Mouse (Mus musculus) c-Kit-negative CD71-positive TER-119-positive erythroid progenitor cells, embryonic 14.5 days (primary cell): ENCODE results near the gene Gphb5.
"Not testable (repeated sequence)": the region's sequence is repeated elsewhere in the genome, so short reads cannot be mapped to it uniquely, and the experiment has no call there.

Source experiments
- DNase-seq: peaks from one replicate; pipeline ENCODE4 v3.0.0-alpha.2; 2013; ENCODE audit warnings: low read depth, low spot score

Gphb5 gene

DNA sequence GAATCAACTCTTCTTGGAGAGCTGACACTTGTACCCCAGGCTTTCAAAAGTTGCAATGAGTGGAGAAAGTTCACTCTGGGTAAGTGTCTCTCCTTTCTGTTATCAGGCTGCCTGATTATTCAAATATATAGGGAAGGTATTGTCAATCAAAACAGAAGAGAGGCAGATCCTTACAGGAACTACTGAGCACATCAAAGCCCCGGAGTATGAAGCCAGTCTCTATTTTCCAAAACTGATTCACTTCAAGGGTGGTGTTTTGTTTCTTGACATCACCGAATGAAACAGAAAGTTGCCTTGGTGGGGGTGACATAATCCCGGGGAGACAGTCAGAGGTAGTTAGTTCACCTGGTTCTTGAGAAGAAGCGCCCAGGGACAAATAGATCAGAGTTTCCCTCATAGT is at the start of gene Gphb5:
Gphb5 (minus strand) TSS at position 101 of the 400 bp plus-strand sequence.
- DNase-seq, result no peak

DNA sequence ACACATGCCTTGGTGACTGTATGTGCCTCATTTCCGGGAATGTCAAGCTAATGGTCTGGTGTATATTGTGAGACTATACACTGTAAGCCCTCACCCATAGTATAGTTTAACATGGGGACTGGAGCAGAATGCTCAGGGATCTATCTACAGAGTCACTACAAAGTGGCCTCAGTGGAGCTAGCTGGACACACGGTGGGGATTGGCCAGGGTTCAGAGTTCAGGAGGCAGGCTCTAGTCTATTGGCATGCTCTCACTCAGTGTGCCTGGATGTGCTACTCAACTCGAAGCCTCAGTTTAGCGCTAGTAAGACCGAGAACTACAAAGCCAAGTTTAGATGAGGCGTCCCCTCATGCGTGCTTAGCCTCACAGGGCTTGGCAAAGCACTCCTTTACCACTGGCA is 49.6 kb upstream of the Gphb5 start:
- no peak for DNase-seq

DNA sequence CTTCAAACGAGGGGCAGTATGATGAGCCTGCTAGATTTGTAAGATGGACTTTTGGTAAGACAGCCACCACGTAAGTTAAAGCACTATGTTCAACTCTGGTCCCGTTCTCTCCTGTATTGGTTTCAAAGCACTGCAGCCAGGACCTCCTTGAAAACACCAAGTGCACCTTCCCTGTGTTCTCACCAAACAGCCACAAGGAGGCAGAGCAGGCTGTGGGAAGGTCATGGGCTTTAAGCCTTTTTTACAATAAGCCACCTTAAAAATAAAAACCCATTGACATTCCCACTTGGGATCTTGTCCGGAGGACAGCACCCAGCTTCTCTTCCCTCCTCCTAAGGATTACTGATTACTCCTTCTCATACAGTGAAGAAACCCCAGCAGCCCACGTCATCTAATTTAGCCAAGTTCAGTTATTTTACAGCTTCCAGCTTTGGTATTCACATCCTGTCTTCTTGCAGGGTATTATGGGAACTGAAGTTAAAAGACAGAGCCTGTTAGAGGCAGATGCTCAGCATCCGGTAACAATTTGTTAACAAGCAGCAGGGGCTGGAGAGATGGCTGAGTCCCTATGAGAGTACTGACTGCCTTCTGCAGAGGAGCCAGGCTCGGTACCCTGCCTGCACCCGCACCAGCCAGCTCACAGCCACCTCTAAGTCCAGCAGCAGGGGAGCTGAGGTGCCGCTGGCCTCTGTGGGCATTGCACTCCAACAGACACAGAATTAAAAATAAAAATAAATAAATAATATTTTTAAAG is 47.6 kb upstream of the Gphb5 start:
- DNase-seq, result no peak

DNA sequence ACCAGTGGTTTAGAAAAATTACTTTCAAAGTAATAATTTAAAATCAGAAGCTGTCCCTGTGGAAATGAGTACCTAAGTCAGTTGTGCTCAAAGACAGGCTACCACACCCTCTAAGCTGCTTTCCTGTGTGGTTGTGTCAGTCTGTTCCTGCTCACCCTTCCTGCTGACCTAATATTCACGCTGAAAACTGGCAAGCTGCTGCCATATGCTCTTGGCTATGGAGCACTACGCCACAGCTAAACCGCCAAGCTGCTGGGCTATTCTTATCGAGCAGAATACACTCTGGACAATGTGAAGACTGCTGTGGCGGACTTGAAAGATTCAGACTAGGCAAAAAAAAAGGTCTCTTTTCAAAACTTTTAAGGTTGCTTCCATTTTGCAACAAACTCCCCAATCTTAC is 44.0 kb upstream of the Gphb5 start:
- DNase-seq, result no peak

DNA sequence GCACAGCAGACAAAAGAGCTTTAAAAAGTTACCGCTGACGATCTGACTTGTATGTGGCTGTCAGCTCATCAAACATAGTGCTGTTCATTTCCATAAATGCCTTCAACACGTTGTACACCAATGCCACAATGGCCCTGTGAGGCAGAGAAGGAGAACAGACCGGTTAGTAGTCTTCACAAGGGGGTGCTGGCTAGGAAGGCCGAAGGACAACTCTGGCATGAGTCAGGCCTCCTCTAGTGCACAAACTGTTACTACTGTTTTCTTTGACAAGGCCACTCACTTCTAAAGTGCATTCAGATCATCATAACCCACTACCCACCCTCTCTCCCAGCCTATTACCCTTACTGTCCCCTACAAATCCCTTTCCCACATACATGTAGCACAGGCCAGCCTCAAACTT is 43.1 kb upstream of the Gphb5 start:
- no peak for DNase-seq

DNA sequence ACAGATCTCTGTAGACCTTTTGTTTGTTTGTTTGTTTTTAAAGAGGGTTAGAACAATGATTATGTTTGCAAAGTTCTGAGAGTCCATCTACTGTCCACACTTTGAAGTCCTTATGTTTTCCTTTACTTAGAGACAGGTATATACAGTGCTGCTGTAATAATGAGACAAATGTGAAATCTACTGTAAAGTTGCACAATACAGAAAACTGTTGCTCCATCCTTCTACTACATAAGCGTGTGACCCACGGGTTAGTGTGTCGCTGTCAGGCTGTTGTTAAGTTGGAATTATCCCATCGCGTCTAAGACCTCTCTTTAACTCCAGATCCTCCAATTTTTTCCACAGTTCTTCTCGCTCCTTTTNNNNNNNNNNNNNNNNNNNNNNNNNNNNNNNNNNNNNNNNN is 36.9 kb upstream of the Gphb5 start:
- DNase-seq, result no peak

DNA sequence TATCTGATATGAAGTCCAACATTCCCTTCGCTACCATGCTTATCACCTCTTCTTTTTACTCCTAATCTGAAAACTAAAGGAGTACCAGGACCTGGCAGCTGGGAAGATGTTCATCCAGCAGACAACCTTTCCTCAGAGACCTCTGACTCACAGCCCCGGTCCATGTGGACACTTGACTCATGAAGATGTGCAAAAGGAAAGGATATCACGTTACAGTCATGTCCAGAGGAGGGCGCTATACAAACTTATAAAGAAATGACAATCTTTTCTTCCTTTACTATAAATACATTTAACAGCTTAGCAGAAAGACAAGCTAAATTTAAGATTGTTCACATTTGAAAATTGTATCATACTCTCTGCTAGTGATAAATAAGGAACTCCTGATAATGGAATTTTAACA is 36.4 kb upstream of the Gphb5 start:
- DNase-seq, result no peak

DNA sequence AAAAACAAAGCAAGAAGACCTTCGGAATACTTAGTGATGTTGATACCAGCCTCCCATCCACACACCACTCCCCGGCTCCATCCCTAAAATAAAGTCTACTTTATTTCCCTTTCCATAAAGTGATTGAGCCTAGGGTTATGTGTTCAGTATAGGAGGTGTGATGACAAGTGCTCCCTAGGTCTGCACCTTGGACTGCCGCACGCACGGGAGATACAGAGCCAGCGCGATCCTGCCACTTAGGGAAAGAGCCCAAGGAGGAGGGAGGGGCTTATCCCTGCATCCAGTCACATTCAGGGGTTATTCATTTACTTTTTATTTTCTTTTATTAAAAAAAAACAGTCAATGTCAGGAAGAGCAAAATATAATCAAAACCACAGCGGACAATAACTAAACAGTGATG is 34.0 kb upstream of the Gphb5 start:
- DNase-seq, result no peak

DNA sequence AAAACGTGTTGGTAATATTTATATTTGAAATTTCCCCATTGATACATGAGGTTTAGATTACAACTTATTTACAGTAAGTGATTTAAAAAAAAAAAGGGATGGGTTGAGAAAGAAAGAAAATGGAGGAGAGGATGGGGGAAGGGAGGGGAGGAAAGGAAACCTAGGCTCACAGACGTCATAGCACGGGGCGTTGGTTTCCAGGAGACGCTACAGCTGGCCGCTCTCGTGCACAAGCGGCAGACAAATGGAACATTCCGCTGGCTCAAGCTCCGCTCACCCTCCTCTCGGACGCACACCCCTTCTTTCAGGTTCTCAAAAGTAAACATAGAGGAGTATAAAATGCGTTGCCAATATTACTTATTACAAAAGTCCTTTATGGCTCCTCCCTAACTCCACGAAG is 33.4 kb upstream of the Gphb5 start:
- no peak for DNase-seq

DNA sequence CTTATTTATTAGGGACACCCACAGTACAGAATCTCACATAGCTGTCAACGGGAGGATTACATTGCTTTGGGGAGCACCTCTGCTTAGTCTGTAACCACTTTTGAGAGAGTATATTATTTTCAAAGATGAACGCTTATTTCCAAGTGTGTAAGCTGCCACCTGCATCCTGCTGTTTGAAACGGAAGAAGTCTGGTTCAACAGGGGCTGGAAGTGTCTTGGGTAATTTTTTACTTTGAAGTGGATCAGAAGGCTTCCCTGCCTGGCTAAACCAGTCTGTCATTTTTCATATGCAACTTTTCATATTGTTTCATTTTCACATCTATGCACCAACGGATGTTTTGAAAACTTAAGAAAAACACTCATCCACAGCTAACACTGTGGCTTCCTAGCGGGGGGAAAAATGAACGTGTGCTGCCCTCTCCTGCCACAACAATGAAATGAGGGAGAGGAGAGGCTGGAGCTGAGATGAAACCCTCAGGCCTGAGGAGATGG is 32.9 kb upstream of the Gphb5 start:
- DNase-seq, result no peak

DNA sequence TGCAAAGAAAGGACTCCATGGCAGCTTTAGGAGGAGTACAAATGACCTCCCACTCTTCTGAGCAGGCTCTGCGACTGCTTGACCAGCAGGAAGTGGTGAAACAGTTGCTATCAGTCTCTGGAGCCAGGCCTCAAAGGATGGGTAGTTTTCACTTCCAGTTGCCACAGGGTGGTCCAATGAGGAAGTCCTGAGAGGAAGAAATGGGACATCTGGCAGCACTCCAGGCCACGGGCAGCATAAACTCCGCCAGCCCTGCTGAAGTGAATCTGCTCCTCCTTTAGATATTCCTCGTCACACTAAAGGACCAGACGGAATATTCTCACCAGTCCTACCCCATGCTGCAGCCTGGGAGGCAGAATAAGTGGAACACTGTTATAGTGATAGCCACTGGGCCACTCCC is 32.3 kb upstream of the Gphb5 start:
- DNase-seq, result no peak

DNA sequence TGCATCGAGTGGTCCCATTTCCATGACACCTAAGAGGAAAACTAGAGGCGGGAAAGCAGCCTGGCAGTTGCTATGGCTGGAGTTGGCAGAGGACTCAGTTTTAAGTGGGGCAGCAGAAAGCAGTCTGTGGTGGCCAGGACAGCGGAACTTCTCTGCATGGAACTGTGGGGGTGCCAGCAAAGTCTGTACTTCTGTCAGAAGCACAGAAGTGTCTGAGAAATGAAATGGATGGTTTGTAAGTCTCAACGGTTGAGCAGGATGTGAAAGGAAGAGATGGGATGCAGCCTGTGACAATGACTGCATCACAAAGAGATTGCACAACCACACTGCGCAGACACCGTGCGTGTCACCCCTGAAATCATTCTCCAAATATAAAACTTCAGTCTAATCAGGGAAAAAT is 29.7 kb upstream of the Gphb5 start:
- no peak for DNase-seq

DNA sequence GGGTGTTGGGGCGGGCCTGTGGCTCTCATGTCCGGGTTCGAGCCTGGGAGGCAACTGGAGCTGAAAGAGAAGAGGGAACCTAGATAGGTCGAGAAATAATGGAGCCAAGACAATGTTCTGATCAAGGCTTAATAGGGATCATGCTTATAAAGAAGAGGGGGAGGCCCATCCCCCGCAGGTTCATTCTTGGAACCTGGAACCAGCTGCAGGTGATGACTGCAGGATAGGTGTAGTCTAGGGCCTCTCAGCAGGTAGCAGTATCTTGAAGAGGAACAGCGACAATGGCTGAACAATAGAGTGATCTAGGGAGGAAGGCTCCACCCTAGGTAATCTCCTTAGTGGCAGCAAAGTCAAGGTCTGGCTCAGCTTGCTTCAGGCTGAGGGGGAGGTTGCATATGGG is 15.8 kb upstream of the Gphb5 start:
- DNase-seq, result not testable (repeated sequence)

DNA sequence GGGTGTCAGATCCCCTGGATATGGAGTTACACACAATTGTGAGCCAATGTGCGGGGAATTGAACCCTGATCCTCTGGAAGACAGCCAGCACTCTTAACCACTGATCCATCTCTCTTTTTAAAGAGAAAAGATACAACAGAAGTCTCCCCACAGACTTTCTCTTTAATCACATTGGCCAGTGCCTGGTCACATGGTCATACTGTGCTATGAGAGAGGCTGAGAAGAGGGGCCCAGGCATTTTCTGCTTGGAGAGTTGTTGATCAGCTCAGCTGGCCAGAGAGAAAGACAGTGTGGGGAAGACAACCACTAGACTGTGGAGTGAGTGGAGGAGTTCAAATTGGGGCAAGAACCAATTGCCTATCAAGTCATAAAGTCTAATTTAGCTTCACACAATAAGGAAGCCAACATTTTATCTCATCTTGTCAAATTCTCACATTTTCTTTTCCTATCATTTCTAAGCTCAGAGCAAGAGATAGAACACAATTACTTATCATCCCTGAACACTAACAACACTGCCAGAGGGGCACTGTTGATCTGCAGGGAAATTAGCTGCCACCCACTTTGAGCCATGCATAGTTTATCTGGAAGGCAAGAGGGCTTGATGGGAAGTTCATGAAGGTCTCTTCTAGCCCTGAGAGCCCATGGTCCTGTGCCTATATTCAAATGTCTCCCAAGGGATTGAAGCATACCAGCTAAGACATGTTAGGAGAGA is 13.3 kb upstream of the Gphb5 start:
- DNase-seq, result no peak

DNA sequence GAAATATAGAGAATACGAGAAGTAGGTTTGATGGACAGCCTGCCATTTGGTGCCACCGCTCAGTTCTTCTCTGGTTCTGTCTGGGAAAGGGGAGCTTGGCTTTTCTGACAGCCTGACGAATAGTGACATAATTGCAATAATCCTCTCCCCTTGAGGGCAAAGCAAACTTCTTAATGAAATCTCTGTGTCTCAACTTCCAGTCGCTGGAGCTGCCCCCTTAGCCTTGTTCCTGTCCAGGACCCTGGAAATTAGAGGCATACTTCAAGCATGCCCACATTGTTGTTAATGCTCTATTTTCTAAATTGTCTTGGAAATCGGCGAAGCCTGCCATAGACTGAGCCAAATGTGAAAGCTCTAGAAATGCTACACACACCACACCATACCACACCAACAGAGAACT is 12.1 kb upstream of the Gphb5 start:
- DNase-seq, result no peak

DNA sequence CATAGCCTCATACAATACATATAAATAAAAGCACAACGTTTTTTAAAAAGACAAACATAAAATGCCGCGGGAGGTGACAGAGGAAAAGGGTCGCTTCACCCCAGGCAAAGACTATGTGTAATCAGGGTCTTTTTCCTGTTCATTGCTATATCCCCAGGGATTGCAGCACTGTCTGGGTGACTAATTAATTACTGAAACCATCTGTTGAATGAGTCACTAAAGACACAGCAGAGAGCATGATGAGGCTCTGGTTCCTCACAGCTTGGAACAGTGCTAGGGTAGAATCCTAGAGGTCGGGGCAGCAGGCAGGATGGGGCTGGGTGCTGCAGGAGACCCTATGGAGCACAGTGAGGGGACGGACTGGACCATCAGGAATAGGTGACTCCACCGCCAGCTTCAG is 9.3 kb upstream of the Gphb5 start:
- DNase-seq, result no peak

DNA sequence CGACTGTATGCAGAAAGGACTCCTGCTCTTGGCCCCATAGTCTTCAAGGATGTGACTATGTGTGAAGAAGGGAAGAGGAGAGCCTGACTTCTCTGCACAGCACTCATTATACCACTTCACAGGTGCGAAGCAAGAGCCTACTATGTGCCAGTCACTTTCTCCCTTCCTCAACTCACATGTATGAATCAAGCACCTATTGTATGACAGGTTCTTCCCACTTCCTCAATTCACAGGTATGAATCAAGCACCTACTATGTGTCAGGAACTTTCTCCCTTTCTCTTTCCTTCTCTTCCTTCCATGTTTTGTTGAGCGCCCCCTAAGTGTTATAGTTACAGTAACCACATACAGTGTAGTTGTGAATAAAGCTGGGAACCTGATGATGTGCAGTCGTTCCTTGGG is 8.2 kb upstream of the Gphb5 start:
- DNase-seq, result no peak

DNA sequence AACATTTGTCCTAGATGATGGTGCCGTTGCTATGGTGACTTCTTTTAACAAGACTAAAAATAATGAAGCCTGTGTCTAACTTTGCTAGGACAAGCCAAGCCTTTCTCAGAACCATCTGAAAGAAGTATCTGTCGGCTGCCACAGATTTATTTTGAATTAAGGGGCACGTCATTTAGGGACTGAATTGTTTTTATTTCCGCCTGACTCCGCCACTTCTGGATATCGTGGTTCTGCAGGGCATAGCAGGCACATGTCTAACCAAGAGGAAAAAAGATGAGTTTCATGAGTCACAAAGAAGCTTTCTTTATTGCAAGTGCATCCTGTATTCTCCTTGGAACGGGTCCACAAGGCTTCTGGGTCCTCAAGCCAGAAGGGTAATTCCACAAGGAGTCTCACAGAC is 7.8 kb upstream of the Gphb5 start:
- DNase-seq, result no peak

DNA sequence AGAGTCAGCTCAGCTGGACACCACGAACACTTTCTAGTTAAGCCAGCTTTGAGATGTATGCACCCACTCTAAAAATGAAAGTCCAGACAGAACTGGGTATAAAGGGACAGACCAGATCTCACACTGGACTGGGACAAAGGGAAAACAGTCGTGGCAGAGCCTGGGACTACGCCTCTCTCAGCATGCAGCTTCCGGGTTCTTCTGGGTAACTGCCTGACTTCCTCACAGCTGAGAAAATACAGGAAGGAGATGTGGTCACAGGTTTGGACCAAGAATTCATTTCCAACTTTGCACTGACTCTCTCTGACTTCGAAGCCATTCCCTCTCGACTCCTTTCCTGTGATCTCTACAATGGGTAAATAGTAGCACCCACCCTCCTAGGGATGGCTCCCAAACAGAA is 1.6 kb downstream of the Gphb5 start:
- DNase-seq, result no peak

DNA sequence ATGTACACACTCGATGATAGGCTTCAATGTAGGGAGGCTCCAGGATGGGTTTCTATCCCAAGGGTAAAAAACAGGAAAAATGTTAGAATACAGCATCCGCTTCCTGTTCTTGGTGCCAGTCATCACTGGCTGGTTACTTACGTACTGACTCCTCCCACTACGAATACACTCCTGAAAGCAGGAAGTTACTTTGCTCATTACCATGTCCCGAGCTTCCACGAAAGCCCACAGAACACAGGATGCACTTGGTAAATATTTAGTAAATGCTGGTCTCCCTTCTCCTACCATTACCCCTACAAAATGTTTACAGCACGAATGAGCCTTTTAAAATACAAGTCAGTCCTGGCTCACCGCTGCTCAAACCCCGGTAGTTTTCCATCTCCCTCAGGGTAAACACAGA is 3.6 kb downstream of the Gphb5 start:
- no peak for DNase-seq

DNA sequence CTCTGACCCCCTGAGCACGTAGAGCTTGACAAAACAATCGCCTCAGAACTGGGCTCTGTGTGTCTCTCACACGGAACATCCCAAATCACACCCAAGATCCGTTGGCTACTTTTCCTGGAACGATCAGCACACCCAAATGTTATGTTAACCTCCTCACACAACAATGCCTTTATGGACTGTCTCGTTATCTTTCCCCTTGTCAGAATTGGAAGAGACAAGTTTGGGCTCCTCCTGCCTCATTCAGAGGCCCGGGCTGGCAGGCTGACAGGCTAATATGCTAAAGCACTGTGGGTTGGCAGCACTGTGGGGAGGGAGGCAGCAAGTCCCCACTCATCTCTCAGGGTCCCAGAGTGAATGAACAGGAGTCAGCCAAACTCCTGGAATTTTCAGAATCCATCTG is 19.5 kb downstream of the Gphb5 start:
- DNase-seq, result no peak

DNA sequence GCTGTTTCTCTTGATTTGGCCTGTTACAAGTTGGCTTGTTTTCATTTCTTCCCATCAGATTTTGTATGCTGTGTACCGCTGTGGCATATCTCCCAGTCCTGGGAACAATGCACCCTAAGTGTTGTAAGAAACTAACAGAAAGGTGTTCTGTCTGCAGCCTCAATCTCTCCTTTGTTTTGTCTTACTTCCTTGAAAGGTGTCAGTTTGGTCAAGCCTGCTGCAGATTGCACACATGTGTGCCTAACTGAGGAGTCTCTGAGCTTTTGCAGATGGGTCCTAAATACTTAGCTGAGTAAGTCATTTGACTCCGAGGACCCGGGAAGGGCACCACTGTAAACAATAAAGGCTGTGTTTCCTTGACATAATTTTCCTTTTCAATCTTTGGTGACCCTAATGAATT is 20.0 kb downstream of the Gphb5 start:
- no peak for DNase-seq

DNA sequence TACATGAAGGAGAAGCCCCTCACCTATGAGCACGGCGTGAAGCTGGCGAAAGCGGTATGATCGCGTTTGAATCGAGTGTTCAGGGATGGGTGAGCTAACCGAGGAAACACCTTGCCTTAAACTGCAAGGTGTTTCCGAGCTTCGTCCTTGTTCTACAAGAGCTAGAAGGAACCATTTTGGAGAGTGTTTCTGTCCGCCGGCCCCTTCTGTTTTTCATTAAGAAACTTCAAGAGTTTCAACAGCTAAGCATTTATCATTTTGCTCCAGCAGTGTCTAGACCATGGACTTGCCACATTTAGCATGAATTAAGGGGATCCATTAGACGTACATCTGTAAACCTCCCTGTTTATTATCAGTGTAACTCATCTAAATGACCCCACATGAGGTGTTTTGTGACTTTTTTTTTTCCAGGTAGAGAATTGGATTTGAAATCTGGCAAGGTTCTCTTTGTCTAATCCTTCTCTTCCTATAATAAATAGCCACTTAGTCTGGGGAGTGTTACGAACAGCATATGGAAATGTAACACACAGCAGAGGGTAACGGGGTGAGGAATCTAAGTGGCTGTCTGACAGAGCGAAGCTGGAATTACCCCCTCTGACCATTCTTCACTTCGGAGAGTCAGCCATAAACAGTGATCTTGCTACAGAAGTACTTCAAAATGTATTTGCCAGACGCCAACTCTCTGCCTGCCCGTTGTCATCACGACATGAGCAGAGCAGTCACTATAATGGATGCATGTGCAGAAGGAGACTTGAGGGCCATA is 22.4 kb downstream of the Gphb5 start:
- no peak for DNase-seq
